Mouse (Mus musculus): ENCODE data around the gene Gm29776.

GRCm38 (mm10) chr14:54744473-54744872 is 45.8 kb upstream of the Gm29776 start:
- no peak for TF ChIP-seq EP300 (IDR thresholded peaks at IDR 0.05; ENCODE audit: low read depth)
- TF ChIP-seq CTCF (IDR thresholded peaks at IDR 0.05; ENCODE audit: low read depth), result no peak

Measured in heart, postnatal 0 days (tissue).